Comparison of ENCODE assay signal across 17 mouse cellular contexts in genomic region chr16:9940716-9941115, GRCm38 (mm10). TPM values are rescaled to one million over a fixed set of nuclear protein-coding genes. Genes with fewer than 3 reads are reported as not detected.
DNase-seq lines count a peak whose midpoint lies in the region.
"Had no signal": no experiment of that assay in that cellular context is flagged by ENCODE, and none has a peak within 500 bp of the region (broad histone marks: within the 10 kb centered on the region; RNA-seq: fewer than 3 reads in every experiment).

No protein-coding gene starts in this region.

- peak; percentile 49 to 68 for DNase-seq in cerebellum, adult 18-20 months
- DNase-seq in cerebellum, postnatal 4 days (ENCODE audit: low spot score in 2 of 2), result no peak
- peak; percentile 84 for DNase-seq in brain, adult 2 months (ENCODE audit: low read depth, low spot score)
- DNase-seq in cerebellum, adult 9-10 months, result peak; percentile 86
- peak; percentile 53 to 55 for DNase-seq in cerebellum, postnatal 25 days
- DNase-seq in left cerebral cortex, adult 9 months (ENCODE audit: low spot score in 2 of 2), result no peak
- DNase-seq in gastrocnemius, postnatal 36 days, result no peak
- DNase-seq: B cell, adult 2 months; forebrain, postnatal 0 days; gastrocnemius, adult 2 months; gastrocnemius, postnatal 14 days; heart, adult 2 months; heart, postnatal 14 days; kidney, adult 2 months had no signal

- intact Hi-C loops in gastrocnemius, postnatal 36 days (cut with DNase I), result no loop called here

RNA-seq across cellular contexts. Expression of gene Grin2a, which starts 54.6 kb away (rescaled TPM):
- total RNA-seq in gastrocnemius, postnatal 36 days (2021), result not detected
- total RNA-seq: CH12.LX; common myeloid progenitor, adult 5-6 weeks; hematopoietic stem cell, adult 5-6 weeks had no signal

Comparison
In these comparisons a context has a peak if more than half of its experiments do, and no peak if none do; other contexts are left out.
1. DNase-seq: peak in cerebellum, adult 18-20 months (2 of 2), brain, adult 2 months (single experiment), cerebellum, adult 9-10 months (single experiment) and cerebellum, postnatal 25 days (2 of 2); none in cerebellum, postnatal 4 days (0 of 2), left cerebral cortex, adult 9 months (0 of 2) and gastrocnemius, postnatal 36 days (0 of 2).